Mouse (Mus musculus) stomach, postnatal 0 days (tissue): ENCODE measurements at regions not wholly inside any gene's neighbourhood (a gene's known extent, or its start where the extent isn't known, plus 50 kb on each side); places are given as distances from the start of the nearest gene placed in this dataset.

ENCODE experiments used
- CTCF ChIP-seq: IDR thresholded peaks from 2 replicates; pipeline ENCODE4 v1.5.1; 2016; ENCODE audit warnings: antibody characterized with exemption, low read depth, mild to moderate bottlenecking, moderate library complexity
- EP300 ChIP-seq: optimal IDR thresholded peaks from 2 replicates; pipeline ENCODE3; 2016; ENCODE audit warnings: antibody characterized with exemption

DNA sequence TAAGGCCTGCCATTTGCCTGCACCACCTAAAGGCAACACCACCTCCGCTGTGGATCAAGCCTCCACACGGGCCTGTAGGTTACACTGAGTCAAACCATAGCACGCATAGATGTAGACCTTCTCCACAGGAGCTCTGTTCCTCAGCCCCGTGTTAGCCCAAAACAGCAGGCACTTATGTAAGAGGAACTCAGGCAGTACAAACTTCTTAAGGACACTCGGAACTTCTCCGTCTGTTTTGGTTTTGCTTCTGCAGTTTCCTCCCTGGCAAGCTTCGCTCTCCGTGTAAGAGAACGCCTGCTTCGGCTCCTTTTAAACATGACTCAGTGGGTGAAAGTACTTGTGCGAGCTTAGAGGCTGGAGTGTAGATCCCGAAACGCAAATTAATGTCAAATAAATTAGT is 165.7 kb downstream of the Plk2 start:
- no peak for TF ChIP-seq CTCF
- TF ChIP-seq EP300 = no peak
